Mouse (Mus musculus) testis, adult 2 months (tissue): ENCODE results near the gene Spata33.

Experiments
- CTCF ChIP-seq: fragments of 200-500 bp; IDR thresholded peaks from 2 replicates; pipeline ENCODE4 v1.5.1; 2012; ENCODE audit warnings: low read depth, mild to moderate bottlenecking, inconsistent platforms, low read length, moderate library complexity; ENCODE audit not compliant: control insufficient read depth, insufficient read depth, insufficient replicate concordance
- POLR2A ChIP-seq: fragments of 200-500 bp; IDR thresholded peaks from 2 replicates; pipeline ENCODE4 v1.6.1; 2012; ENCODE audit warnings: low read depth, mild to moderate bottlenecking, inconsistent platforms, low read length, moderate library complexity; ENCODE audit not compliant: control insufficient read depth

- TF ChIP-seq POLR2A (no peak), CTCF (no peak)
Observed at GRCm38 (mm10) chr8:123255170-123255569, 42.5 kb downstream of the Spata33 start.
